Mouse (Mus musculus) liver, embryonic 14.5 days (tissue): ENCODE measurements at regions not wholly inside any gene's neighbourhood (a gene's known extent, or its start where the extent isn't known, plus 50 kb on each side); places are given as distances from the start of the nearest gene placed in this dataset.

Experiments
- CTCF ChIP-seq: IDR thresholded peaks from 2 replicates; pipeline ENCODE4 v1.5.1; 2016; ENCODE audit warnings: antibody characterized with exemption, low read depth, control low read depth
- EP300 ChIP-seq: IDR thresholded peaks from 2 replicates; pipeline ENCODE4 v1.6.1; 2016; ENCODE audit warnings: antibody characterized with exemption, low read depth

DNA sequence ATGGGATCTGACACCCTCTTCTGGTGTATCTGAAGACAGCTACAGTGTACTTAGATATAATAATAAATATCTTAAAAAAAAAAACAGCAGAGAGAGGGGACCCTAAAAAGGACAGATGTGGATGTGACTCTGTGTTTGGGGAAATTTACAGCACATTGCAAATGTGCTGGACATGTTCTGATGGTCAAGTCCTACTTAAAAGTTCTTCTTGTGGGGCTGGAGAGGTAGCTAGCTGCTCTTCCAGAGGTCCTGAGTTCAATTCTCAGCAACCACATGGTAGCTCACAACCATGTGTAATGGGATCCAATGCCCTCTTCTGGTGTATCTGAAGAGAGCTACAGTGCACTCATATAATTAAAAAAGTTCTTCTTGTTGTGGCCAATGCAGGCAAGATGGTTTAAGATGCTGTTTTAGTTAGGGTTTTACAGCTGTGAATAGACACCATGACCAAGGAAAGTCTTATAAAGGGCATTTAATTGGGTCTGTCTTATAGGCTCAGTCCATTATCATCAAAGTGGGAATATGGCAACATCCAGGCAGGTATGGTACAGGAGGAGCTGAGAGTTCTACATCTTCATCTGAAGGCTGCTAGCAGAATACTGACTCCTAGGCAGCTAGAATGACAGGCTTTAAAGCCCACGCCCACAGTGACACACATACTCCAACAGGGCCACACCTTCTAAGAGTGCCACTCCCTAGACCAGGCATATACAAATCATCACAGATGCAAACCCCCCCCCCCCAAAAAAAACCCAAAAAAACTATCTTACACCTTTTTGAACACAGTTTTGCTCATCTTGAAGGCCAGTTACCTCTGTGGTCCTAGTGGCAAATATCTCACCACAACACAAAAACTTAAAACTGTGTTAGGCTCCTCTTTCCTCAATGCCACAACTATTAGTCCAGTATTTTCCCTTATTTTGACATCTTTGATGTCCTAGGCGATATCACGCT, 118.5 kb upstream of the Cpm start:
- TF ChIP-seq CTCF (no peak), EP300 (no peak)
